Mouse (Mus musculus): ENCODE measurements around the gene Dnase1.
A peak's percentile ranks its signal among the peaks of the same experiment; 100 is the strongest.

DNA sequence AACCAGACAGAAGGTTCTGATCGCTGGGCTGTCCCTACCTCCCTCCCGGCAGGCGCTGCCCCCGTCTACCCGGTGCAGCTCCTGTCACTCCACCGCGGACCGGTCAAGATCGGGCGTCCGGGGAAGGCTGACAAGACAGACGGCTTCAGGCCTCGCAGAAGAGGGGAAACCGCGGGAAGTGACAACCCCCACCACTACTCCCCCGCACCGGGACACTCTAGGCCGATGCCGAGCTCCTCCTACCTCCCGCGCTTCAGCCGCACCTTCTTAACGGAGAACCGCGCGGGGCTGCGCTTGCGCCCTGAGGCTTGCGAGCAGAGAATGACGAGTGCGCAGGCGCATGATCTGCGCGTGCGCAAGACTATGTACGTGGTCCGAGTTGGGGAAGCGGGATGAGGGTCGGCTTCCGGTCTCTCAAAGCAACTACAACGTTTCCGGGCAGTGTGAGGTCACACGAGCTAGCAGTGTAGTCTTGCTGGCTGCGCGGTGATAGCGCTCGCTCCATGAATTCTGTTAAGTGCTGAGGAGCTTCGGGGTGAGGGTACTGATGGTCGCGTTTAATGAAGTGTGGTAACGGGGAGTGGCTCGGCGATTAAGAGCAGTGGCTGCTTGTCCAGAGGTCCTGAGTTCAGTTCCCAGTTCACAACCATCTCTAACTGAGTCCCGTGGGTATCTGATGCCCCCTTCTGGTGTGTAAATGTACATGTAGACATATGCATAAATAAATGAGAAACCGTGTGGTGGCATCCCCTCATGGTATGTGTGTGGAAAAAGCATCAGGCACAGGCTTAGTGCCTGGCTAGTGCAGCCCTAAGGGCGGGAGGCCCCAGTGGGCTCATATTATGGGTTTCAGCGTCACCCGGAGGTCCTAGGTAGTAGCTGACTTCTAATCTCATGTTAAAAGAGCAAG is 33.0 kb upstream of the Dnase1 start, which contains the start of gene Slx4:
- TF ChIP-seq CTCF (conservative IDR thresholded peaks at IDR 0.05; ENCODE audit: low read length) (0 out of 2 replicates have a peak, but pooled peaks have one; percentile 19), POU5F1 (IDR thresholded peaks at IDR 0.05; ENCODE audit: borderline replicate concordance, low read length) (no peak)
